Mouse (Mus musculus): Measurements from ENCODE around the gene Txndc16.

The Txndc16 gene

DNA sequence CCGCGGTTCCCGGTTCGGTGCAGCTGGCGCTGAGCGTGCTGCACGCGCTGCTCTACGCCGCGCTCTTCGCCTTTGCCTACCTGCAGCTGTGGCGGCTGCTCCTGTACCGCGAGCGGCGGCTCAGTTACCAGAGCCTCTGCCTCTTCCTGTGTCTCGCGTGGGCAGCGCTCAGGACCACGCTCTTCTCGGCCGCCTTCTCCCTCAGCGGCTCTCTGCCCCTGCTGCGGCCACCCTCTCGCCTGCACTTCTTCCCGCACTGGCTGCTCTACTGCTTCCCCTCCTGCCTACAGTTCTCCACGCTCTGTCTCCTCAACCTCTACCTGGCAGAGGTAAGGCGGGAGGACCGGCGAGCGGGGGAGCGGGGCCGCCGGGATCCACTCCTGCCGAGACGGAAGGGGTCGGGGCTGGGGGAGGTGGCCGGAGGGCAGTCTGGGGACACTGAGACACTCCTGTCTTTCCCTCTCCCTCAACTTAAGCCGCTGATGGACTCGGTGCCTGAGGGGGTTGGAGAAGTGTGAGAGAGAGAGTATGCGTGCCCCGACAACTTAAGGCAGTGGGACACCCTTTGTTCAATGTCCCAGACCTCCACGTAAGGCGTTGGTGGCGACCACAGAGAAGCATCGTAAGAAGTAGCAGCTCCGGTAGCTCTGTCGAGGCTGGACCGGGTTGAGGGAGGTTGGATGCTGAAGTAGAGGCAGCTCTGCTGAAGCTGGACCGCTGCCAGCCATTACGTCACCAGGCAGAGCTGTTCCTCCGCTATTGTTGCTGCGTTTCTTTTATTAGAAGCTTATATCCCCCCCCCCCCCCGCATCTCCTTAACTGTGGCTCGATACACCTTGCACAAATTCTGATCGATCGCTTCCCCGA is at the start of gene Txndc16:
TSS of gene Txndc16 (minus strand) at position 239 of the 867 bp plus-strand sequence.
- peak; percentile 97 for DNase-seq

DNA sequence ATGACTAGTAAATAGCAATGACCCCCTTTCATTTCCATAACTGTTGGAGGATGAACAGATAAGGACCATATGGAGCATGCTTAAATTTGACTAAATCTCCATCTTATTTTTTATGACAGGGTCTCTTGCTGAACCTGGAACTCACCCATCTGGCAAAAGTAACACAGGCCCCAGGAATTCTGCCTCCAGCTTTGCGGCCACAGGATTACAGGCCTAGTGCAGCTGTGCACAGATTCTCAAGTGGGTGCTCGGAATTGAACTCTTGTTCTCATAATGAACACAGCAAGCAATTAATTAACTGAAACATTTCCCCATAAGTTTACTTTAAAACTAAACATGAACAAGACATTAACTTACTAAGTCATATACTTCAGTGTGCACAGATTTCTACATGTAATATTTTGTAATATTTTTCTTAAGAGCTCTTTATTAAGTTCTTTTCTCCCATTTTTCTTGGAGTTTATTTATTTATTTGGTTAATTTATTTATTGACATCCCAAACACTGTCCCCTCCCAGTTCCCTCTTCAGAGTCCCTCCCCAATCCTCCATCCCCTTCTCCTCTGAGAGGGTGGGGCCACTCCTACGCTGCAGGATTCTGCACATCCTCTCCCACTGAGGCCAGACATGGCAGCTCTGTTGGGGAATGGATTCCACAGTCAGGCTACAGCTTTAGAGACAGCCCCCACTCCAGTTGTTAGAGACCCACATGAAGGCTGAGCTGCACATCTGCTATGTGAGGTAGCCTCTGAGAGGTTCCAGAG is 43.9 kb upstream of the Txndc16 start:
- no peak for DNase-seq

DNA sequence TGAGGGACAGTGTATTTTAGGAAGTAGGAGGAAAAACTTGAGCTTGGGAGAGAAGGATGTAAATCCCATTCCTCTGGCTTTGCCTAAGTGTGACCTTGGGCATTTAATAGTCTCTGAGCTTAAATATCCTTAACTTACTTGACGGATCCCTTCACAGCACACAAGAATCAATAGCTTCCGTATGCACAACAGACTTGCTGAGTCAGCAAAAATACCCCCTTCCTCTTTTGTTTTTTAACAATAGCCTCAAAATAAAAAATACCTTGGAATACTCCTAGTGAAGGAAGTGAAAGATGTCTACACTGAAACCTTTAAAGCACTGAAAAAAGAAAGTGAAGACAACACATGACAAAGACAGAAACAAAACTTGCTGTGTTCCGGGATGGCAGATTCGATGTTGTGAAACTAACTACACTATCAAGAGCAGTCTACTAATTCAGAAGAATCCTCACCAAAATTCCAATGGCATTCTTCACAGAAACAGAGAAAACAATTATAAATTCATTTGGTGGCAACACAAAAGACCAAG is 31.5 kb upstream of the Txndc16 start:
- no peak for DNase-seq

DNA sequence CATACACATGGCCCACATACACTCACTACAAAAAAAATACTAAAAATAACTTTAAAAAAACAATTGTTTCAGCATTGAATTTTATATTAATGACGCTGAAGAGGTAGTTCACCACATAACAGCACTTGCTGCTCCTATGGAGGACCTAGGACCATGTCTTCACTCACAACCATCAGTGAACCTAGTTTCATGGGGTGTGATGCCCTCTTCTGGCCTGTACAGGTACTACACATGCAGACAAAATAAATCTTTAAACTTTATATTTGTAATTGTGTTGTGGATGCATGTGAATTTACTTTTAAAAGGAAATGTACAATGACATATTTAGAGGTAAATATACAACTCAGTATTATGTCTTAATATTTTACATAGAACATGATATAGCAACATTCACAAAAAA is 21.5 kb upstream of the Txndc16 start:
- no peak for DNase-seq

DNA sequence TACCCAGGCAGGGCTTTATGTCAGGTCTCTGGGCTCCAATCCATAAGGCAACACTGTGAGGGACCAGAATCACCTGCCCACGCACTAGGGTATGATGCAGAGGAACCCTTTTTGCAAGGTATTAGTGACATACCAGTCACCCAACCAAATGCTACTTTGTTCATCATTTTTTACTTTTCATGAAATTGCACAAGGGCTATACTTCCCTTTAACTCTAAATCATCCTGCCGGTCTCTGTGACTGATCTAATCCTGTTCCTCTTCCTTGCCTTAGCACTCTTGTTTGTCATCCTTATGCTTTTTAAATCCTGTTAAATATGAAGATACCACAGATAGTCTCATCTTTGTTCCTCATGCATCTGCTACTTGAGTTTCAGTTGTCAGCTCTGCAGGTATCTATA is 18.9 kb upstream of the Txndc16 start:
- no peak for DNase-seq

DNA sequence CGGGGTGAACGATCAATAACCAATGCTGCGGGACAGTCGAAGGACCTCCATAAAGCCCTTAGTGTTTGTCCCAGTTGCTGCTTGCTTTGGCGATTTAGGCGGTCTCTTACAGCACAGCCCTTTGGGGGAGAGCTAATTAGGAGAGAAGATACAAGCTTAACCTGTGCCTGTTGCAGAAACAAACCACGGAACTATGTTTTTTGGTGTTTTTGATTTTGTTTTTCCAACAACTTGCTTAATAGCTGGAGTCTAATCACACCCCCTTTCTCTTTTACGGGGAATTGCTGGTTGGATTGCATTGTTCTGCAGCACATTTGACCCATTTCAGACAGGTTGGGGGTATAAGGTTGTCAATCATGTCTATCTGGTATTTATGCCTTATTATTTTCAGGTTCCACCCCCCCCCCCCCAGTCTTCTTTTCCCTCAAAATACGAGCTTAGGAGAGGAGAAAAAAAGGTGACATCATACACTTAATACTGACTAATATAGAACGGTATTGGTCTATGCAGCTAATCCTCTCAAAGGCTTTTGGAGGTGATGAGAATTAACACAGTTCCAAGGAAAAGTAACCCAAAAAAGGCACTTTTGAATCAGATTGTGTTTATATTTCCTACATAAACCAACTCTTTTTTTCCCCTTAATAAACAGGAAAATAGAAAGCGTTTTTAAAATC is 966 bp upstream of the Txndc16 start:
- no peak for DNase-seq

DNA sequence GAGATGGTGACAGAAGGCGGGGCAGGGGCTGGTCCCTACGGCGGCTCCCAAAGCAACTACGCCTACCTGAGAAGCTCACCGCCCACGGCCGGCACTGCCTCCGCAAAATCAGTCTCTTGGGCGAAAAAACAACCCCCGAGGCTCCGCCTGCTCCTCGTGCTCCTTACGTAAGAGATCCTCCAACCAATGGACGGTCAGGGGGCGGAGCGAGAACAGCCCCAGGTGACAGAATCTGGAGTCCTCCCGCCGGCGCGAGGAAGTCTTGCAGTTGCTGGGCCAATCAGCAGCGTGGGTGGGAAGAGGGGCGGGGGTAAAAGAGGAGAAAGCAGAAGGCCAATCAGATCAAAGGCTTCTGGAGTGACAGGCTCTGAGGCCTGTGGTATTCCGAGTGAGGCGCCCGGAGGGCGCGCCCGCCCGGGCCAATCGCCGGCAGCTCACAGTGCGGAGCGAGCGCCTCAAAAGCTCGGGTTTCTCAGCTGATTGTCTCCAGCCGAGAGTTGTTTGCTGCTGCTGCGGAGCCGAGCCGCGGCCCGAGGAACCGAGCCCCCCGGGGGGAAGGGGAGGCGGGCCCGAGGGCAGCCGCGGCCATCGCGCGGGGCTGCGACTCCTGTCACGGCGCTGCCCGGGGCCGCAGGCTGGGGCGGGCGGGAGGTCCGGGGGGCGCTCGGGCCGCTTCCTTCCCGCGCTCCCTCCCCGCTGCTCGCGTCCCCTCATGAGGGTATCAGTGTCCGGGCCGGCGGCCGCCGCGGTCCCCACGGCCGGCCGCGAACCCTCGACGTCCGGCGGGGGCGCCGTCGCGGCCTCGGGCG is 643 bp downstream of the Txndc16 start, which contains the start of gene Gpr137c:
TSS of gene Gpr137c (plus strand) at position 437 of the 809 bp plus-strand sequence.
- peak; percentile 100 for DNase-seq

DNA sequence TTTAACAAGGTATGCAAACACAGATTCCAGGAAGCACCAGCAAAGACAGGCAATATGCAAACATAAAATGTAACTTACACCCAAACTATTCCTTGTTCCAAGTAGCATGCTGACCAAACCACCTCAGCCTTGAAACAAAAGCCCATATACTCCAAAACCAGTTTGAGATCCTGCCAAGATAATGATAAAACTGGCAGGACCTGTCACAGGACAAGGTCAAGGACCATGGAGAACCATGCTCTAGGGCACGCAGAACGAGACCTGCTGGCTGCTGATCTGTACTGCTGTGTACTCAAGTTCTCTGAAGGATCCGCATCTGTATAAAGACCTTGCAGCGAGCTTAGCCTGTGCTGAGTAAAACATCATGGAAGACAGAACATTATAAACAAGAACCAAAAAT is 2.4 kb downstream of the Txndc16 start:
- no peak for DNase-seq

DNA sequence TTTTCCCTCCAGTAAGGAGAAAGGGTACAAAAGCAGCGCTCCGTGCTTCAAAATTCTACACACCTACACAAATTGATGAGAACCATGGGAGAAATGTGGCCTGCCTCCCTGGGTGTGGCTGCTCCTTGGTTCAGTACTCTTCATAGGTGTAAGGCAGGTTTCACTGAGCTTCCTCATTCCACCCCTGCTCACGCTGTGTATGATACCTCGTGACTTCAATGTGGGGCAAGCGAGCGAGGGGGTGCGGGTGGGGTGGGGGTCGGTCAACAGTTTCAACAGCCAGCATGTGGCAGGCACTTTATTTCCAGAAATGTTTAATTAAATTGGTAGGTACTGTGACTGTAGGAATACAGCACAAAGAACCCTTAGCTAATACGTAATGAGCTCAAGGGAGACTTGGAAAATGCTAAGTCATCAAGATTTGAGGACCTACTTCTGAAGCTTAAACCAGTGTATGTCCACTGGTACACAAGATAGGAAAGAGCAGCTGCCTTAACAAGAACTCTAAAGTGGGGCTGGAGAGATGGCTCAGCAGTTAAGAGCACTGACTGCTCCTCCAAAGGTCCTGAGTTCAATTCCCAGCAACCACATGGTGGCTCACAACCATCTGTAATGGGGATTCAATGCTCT is 3.3 kb downstream of the Txndc16 start:
- peak; percentile 82 for DNase-seq

DNA sequence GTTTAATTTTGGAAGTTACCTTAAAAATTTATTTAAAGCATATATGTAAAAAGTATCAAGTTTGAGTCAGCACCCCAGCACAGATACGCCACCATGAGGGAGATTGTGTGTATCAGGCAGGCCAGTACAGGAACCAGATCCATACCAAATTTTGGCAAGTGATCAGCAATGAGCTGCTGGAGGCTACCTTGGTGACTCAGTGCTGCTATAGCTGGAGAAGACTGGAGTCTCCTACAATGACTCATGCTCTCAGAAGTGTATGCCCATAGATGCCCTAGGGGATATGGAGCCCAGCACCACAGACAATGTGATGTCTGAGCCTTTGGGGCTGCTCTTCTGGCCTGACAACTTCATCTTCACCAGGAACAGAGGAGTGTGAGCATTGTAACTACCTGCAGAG is 8.7 kb downstream of the Txndc16 start:
- DNase-seq, result no peak

DNA sequence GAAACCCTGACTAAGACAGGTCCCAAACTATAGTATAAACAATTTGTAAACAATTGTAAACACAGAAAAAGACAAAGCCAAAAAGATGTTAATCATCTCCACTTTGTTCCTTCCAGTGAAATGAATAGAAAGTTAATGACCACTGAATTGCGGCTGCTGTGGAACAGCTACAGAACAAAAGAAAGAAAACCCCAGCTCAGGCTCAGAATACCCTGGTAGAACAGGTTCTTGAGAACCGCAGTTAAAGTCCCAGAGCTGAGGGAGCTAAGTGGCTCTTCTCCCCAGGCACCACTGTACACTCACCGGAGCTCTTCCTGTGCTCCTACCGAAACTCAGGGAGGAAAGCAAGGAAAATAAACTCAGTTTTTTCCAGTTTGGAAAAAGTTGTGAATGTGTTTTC is 9.4 kb downstream of the Txndc16 start:
- no peak for DNase-seq

DNA sequence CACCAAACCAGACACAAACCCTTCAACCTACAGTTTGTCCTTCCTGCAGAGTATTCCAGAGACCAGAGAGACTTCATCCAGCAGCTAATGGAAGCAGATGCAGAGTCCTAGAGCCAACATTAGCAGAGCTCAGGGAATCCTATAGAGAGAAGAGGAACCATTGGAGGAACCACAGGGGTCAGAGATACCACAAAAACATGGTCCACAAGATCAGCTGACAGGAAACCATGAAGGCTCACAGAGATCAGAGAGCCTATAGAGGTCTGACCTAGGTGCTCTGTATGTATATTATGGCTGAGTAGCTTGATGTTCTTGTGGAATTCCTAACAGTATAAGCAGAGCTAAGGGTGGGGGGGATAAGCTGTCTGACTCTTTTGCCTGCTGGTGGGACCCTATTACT is 19.5 kb downstream of the Txndc16 start:
- peak; percentile 55 for DNase-seq

DNA sequence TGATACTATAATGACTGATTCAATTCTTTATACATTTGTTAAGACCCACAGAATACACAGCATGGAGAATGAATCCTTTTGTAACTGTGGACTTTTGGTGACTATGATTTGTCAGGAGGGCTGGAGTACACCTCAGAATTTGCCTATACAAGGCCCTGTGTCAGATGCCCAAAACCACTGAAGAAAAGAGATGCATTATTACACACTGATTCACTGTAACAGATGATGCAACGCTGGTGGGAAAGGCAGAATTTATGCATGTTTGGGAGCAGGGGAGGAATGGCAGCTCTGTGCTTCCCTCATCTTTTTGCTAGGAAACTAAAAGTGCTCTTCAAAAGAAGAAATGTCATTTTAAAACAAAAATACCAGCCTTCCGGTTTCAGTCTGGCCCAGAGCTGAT is 29.1 kb downstream of the Txndc16 start:
- DNase-seq, result no peak

DNA sequence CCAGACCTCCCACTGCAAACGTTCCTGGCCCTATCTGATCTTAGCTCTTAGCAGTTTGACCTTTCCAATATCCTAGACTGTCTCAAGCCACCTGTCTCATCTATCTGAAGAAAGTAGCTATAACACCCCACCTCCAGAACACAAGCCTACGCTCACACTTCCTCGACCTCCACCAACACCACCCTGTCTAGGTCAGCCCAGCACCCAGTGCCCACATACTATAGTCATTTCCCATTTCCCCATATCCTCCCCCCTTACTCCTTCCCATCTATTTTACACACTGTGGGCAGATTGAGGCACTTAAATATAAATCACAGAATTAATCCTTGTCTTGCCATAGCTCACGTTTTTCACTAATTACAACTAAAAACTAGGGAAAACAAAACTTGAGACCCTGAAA is 38.5 kb downstream of the Txndc16 start:
- peak; percentile 71 for DNase-seq

DNA sequence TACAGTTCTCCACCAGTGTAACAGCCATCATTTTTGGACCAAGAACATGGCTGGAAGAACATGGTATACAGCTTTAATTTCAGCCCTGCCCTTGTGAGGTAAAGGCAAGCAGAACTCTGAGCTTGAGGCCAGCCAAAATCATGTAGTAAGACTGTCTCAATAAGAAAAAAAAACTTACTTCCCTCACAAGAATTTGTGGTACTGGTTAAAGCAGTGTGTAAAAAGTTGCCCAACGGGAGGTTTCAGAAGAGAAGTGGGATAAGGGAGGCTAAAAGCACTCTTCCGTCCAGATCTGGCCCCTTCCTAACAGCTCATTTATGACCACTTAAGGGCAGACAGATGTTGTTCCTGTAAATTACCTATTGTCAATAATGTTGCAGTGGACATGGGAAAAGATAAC is 40.5 kb downstream of the Txndc16 start:
- DNase-seq, result peak; percentile 61

DNA sequence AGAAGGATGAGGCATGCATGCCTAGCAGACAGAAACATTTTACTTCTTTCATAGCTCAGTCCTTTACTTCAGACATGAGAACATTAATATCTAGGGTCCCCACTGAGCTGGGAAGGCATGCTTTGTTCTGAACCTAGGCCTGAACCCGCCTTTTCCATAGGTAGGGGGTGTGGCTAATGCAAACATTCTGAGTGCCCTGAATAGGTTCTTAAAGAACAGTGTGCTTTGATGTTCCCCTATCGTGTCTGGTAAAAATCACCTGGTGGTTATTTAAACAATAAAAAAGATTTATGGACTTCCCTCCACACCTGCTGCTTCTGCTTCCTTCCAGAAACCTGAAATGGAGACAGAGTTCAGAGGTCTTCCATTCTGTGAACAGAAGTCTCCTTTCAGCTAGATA is 40.9 kb downstream of the Txndc16 start:
- DNase-seq, result no peak

DNA sequence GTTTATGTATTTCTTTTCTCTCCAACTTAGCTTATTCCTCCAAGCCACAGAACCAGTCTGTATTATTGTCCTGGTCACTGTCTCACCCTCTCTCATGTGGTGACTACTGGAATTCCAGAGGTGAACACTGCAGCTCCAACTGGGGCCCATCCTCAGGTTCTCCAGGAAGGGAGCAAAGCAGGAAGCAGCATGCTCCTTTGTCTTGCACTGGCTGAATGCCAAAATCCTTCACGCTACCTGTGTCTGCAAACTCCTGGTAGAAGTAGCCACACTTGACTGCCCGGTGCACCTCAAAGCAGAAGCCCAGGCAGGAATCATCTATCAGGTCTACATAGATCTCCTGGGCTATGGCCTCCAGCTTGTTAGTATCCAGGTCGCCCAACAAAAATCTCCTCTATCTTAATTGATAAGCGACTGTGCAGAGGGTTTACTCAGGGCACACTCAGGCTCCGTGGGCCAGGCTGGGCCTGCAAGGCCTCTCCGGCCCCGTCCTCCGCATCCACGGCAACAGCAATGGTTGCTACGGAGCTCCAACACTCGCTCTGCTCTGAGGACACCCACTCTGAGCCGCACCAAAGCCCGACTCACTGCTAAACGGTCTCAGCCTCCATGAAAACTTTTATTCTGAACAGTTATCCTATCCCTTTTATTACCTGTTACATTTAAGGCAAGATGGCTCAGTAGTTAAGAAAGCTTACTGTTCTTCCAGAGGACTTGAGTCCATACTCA is 45.0 kb downstream of the Txndc16 start:
- peak; percentile 85 for DNase-seq

DNA sequence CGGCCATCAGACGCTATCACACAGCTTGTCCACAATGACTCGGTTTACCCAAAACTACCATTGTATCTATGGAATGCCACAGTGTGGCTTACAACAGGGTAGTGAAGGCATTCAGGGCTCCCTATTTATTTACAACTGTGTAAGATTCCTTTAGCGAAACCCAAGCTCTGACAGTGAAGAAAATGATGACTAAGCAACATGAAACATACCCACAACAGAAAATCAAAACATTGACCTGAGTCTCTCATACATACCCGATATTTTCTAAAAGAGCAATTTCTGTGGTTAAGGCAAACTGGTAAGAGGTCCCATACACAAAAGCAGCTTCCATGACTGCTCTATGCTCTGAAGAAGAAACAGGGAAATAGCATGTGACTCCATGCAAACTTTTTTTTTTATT is 47.9 kb downstream of the Txndc16 start:
- no peak for DNase-seq

DNA sequence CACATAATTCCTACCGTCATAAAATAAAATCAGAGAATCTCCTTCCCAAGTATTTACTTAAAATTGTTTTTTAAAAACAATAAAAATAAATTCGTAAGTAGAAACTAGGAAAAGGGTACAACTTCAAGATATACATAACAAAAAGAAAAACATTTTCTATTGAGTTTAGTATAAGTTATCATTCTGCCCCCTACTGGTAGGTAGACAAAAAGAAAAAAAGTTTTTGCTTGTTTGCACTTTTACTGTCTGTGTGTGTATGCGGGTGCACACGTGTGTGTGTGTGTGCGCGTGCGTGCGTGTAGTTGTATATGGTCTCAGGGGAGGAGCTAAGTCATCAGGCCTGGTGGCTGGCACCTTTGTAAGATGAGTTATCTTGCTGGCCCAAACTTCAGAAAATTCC is 52.8 kb downstream of the Txndc16 start:
- DNase-seq, result no peak

DNA sequence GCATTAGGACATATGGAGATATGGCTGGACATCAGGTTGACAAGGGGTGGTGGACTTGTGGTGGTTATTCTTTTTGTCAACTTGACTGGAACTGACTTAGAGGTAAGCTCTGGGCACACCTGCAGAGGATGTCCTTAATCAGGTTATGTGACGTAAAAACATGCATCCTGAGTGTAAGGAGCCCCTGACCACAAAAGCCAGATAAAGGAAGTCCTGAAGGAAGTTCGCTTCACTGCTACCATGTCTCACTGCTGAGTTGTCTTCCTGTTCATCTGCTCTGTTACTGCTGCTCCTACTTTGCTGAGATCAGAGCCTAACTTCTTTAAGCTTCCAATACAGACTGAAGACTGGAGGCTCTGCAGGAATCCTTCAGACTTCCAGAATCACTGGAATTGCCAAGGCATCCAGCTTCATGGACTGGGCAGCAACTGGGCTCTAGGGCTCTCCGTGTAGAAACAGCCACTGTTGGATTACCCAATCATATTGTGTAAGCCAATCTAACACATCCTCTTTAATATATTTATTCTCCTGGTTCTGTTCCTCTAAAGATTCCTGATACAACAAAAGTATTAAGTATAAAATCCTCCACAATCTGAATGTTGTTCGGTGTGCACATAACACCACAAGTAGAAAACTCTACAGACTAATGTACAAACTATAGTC is 64.5 kb downstream of the Txndc16 start:
- DNase-seq, result peak; percentile 81

DNA sequence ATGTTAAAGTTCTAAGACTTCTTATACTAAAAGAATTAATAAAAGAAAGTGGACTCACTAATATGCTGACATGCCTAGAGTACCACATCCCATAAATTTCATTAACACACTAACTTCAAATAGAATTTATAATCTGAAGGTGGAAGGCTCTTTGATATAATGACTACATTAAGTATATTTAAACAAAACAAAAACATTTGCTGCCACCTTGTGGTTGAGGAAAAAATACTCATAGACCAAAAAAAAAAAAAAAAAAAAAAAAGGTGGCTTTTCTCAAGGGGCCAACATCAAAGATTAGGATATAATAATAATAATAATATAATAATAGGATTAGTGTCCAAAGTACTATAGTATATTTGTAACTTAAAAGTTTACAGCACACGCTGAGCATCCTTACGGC is 66.9 kb downstream of the Txndc16 start:
- no peak for DNase-seq

Data from heart, adult 11 months (tissue).